Mouse (Mus musculus): ENCODE measurements around the gene Slc6a2.

Gene Slc6a2

GRCm38 (mm10) chr8:92959779-92960178 is at the start of gene Slc6a2:
Gene Slc6a2 (plus strand): TSS chr8:92960079.
- DNase-seq (ENCODE audit: low spot score in 2 of 2): no peak

GRCm38 (mm10) chr8:92911477-92911876 is 48.4 kb upstream of the Slc6a2 start:
- DNase-seq (ENCODE audit: low spot score in 2 of 2): no peak

- DNase-seq (ENCODE audit: low spot score in 2 of 2): no peak
Observed at GRCm38 (mm10) chr8:92913396-92913795, 46.5 kb upstream of the Slc6a2 start.

- no peak for DNase-seq (ENCODE audit: low spot score in 2 of 2)
Observed at GRCm38 (mm10) chr8:92916082-92916481, 43.8 kb upstream of the Slc6a2 start.

DNA sequence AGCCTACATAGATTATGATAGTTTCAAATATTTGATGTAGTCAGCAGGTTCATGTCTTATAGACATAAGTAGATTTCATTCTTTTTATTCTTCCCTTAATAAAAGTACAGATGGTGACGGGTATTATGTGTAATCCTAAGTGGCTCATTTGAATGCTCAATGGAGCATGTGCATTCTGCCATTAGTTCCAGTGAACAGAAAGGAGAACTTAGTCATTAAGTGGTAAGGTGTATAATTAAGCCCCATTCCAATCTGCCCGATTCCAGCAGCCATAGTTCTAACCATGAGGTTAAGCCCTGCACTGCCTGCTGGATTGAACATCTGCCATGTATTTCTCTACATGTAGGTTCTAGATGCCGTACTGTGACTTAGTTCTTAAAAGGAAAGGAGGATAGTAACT is 38.1 kb upstream of the Slc6a2 start:
- DNase-seq (ENCODE audit: low spot score in 2 of 2): no peak

- DNase-seq (ENCODE audit: low spot score in 2 of 2): no peak
Observed at GRCm38 (mm10) chr8:92928986-92929385, 30.9 kb upstream of the Slc6a2 start.

GRCm38 (mm10) chr8:92938056-92938455 is 21.8 kb upstream of the Slc6a2 start:
- no peak for DNase-seq (ENCODE audit: low spot score in 2 of 2)

- DNase-seq (ENCODE audit: low spot score in 2 of 2): no peak
Observed at GRCm38 (mm10) chr8:92949071-92949470, 10.8 kb upstream of the Slc6a2 start.

GRCm38 (mm10) chr8:92950639-92951371 is 9.1 kb upstream of the Slc6a2 start:
- DNase-seq (ENCODE audit: low spot score in 2 of 2): no peak

DNA sequence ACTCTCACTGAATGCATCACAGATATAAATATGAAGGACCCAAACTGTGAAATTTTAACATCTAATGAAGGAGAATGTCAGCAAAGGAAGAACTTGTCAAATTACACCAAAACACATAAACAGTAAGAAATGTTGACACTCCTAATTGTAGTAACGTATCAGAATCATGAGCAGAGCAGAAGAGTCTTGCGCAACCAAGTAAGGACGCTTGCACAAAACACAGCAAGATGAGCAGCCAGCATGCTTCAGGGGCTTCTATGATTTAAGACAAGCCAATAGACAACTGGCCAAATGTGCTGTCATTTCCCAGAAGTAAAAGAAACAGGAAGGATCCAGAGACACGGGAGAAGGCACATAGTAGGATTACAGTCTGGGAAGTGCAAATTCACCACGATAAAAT is 5.8 kb upstream of the Slc6a2 start:
- no peak for DNase-seq (ENCODE audit: low spot score in 2 of 2)

GRCm38 (mm10) chr8:92960451-92960911 is 602 bp downstream of the Slc6a2 start:
- DNase-seq (ENCODE audit: low spot score in 2 of 2): no peak

- no peak for DNase-seq (ENCODE audit: low spot score in 2 of 2)
Observed at GRCm38 (mm10) chr8:92961088-92961487, 1.2 kb downstream of the Slc6a2 start.

GRCm38 (mm10) chr8:92964556-92964955 is 4.7 kb downstream of the Slc6a2 start:
- no peak for DNase-seq (ENCODE audit: low spot score in 2 of 2)

DNA sequence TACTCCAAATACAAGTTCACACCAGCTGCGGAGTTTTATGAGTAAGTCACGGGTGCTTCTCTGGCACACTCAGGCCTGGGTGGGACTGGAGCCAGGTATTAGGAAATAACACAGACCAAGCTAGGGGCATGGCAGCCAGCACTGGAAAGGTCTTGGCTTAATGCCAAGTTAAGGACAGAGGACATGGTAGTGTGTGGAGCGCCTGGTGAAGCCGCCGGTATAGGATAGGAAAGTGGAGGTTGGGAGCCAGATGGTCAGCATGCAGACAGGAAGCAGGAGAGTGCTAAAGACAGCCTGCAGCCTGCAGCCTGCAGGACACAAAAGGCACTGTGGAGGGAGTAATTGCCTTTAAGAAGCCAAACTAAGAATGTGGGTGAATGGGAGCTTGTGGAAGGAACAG is 13.1 kb downstream of the Slc6a2 start:
- DNase-seq (ENCODE audit: low spot score in 2 of 2): peak; percentile 25 to 79

DNA sequence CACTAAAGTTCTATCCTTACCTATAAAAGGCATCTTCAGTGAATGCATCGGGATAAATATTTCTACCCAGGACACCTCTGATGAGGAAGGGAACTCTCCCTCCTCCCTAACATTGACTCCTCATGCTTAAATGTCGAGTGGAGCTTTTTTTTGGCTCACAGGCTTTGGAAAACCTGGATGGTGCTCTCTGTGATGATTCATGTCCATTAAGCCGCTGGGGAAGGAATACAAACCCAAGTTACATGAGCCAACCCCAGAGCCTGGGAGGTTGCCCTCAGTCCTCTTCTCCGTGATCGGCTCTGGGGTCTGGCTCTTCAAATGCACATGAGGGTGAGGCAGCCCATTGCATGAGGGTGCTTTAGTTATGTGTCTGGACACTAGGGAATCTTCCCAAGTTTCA is 16.8 kb downstream of the Slc6a2 start:
- no peak for DNase-seq (ENCODE audit: low spot score in 2 of 2)

- DNase-seq (ENCODE audit: low spot score in 2 of 2): no peak
Observed at GRCm38 (mm10) chr8:92982491-92982890, 22.6 kb downstream of the Slc6a2 start.

GRCm38 (mm10) chr8:92984376-92984775 is 24.5 kb downstream of the Slc6a2 start:
- DNase-seq (ENCODE audit: low spot score in 2 of 2): no peak

DNA sequence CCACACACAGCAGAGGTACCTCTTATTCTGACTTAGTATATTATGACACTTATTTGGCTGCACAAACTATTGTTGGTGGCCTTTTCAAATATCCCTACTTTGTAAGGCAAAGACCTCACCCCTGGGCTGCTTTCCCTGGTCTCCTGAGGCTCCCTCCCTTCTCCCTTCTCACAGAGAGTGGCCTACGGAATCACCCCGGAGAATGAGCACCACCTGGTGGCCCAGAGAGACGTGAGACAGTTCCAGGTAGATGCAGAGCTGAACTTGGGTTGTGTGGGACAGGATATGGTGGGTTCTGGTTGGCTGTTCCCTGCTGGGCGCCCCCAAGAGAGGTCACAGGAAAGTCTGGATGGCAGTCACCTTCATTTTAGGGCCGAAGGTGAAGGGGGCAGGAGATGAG is 37.0 kb downstream of the Slc6a2 start:
- peak; percentile 52 to 59 for DNase-seq (ENCODE audit: low spot score in 2 of 2)

- peak in 1 of 2 experiments; percentile 39 for DNase-seq (ENCODE audit: low spot score in 2 of 2)
Observed at GRCm38 (mm10) chr8:92998600-92998999, 38.7 kb downstream of the Slc6a2 start.

DNA sequence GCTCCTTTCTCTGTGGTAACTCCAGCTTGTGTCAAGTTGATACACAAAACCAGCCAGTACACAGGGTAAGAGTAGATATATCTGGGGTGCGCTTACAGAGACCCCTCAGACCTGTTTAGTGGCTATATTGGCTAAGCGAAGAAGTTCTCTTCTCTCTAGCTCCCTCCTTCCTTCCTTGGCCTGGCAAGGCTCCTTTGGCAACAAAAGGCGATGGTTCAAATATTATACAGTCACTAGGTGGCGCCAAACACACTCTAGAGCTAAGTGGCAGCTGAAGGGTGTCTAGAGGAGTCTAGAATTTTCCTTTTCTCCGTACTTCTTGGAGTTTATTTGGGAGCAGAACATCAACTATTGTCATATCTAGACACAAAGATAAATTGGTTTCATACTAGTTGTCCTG is 50.4 kb downstream of the Slc6a2 start:
- DNase-seq (ENCODE audit: low spot score in 2 of 2): no peak

GRCm38 (mm10) chr8:93011439-93011838 is 51.6 kb downstream of the Slc6a2 start:
- DNase-seq (ENCODE audit: low spot score in 2 of 2): peak; percentile 70 to 76

DNA sequence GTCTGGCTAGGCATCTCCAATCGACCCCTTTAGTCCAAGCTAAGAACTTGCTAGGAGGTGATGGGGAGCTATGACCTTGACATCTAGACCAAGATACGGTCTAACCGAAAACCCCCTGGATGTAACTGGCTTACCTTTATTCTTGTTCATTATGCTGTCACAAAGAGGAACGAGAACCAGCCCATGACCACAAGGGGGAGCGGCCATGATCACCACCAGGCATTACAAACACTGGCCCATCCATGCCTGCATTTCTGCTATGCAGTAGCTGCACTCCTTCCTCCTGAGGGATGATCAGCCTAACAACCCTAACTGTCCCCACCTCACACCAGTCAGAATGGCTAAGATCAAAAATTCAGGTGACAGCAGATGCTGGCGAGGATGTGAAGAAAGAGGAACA is 52.3 kb downstream of the Slc6a2 start:
- DNase-seq (ENCODE audit: low spot score in 2 of 2): no peak

- DNase-seq (ENCODE audit: low spot score in 2 of 2): no peak
Observed at GRCm38 (mm10) chr8:93014300-93014699, 54.4 kb downstream of the Slc6a2 start.

GRCm38 (mm10) chr8:93021738-93022137 is 61.9 kb downstream of the Slc6a2 start:
- DNase-seq (ENCODE audit: low spot score in 2 of 2): no peak
